Mouse (Mus musculus) kidney, adult 2 months (tissue): ENCODE results near the gene Acap2. TPM values are rescaled to one million over a fixed set of nuclear protein-coding genes. Genes with fewer than 3 reads are reported as not detected.

Source experiments
- DNase-seq: peaks from one replicate; pipeline ENCODE4 v3.0.0; 2021
- H3K27ac ChIP-seq: fragments of 200-500 bp; 2 replicates; pipeline ENCODE4 v1.5.1; 2012; ENCODE audit warnings: low read depth, low read length, control low read depth, inconsistent platforms; ENCODE audit not compliant: insufficient read depth
- H3K27me3 ChIP-seq: fragments of 200-500 bp; replicated peaks from 2 replicates; pipeline ENCODE4 v1.6.1; 2012; ENCODE audit warnings: mild to moderate bottlenecking, moderate library complexity, low read length, inconsistent platforms; ENCODE audit not compliant: control insufficient read depth, insufficient read depth
- H3K36me3 ChIP-seq: fragments of 200-500 bp; 2 replicates; pipeline ENCODE4 v1.6.1; 2012; ENCODE audit warnings: mild to moderate bottlenecking, moderate library complexity, low read length, inconsistent platforms; ENCODE audit not compliant: control insufficient read depth, insufficient read depth
- H3K4me1 ChIP-seq: fragments of 200-500 bp; 2 replicates; pipeline ENCODE4 v1.6.1; 2011; ENCODE audit warnings: low read length; ENCODE audit not compliant: control insufficient read depth, insufficient read depth
- H3K4me3 ChIP-seq: fragments of 200-500 bp; 2 replicates; pipeline ENCODE4 v1.5.1; 2011; ENCODE audit warnings: mild to moderate bottlenecking, low read depth, low read length, control low read depth; ENCODE audit not compliant: insufficient read depth
- CTCF ChIP-seq: fragments of 200-500 bp; conservative IDR thresholded peaks from 2 replicates; pipeline ENCODE4 v1.5.1; 2011; ENCODE audit warnings: low read depth, mild to moderate bottlenecking, control low read depth, low read length, moderate library complexity, mixed read lengths; ENCODE audit not compliant: insufficient read depth, insufficient read length
- POLR2A ChIP-seq: fragments of 200-500 bp; IDR thresholded peaks from one replicate; pipeline ENCODE4 v1.6.1; 2011; ENCODE audit warnings: low read depth, low read length, control low read depth
- WGBS: fragments of 180-500 bp; shearing (Covaris S2); methylation state at CpG from one replicate; pipeline ENCODE4 v1.1.7; 2018; 5-methylcytosine and 5-hydroxymethylcytosine counted together
- polyA plus RNA-seq: library from polyadenylated mRNA; depleted of rRNA; stranded (reverse); fragments of >200 nt; gene quantifications from 2 replicates; pipeline ENCODE4 v1.2.3, GENCODE M21; 2012

Gene Acap2
- polyA plus RNA-seq, 1 experiment, result 8.6 TPM

DNA sequence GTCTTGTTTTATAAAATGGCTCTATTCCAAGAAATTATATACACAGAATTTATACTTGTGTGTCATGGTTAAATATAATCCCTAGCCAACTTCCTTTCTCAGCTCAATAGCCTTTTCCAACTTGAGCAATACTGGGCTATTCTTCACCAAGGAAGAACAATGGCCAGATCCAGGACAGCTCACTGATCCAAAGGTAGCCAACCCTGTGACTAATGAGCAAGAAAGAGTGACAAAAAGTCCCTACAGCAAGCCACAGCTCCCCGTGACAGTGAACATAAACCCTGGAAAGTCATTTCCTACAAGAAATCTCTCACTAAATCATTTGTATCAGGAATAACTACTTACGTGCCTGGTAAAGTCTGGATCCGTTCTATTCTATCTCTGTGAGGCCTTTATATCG is 35.6 kb downstream of the Acap2 start:
- Histone ChIP-seq H3K36me3 (no peaks in the 10 kb centered on the region), H3K4me3 (no peak overlapping the region), H3K27me3 (no peaks in the 10 kb centered on the region), H3K27ac (no peak overlapping the region), H3K4me1 (peaks cover 5% of the 10 kb centered on the region)
- WGBS, result 65% methylated on average over 4 of the region's 4 CpGs
- no peak for TF ChIP-seq POLR2A
- no peak for TF ChIP-seq CTCF
- DNase-seq, result no peak

DNA sequence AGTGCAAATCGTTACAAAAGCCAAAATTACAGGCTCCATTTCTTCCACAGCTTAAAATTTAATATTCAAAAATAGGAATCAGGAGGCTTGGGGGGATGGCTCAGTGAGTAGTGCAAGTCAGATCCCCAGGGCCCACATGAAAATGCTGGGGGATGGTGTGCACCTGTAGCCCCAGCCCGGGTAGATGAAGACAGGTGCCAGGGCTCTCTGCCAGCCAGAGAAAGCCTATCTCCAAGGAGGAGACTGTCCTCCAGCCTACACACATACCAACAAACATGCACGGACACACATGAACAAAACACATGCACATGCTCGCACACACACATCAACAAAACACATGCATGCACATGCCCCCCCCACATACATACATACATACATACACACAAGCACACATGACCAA is 36.9 kb downstream of the Acap2 start:
- TF ChIP-seq CTCF (no peak), POLR2A (no peak)
- H3K27ac ChIP-seq, result no peak overlapping the region
- H3K4me1 ChIP-seq, result peaks cover 5% of the 10 kb centered on the region
- 84% methylated on average over 4 of the region's 4 CpGs for WGBS
- H3K4me3 ChIP-seq, result no peak overlapping the region
- no peaks in the 10 kb centered on the region for H3K27me3 ChIP-seq
- H3K36me3 ChIP-seq, result no peaks in the 10 kb centered on the region
- no peak for DNase-seq

DNA sequence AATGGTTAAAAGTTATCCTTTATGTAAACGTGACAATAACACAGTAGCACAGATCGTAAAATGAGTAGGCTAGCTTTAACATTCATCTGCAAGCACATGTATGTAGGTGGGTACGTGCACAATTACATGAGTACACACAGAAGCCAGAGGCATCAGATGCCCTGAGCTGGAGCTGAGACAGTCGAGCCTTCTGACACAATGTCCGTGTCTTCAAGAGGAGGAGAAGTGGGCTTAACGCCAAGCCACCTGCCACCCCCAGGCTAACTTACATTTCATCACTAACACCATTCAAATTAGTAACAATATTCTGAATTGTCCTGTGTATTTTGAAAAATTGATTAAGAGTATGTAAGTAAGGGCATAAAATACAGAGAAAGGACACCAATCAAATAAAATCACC is 40.6 kb downstream of the Acap2 start:
- peaks cover 3% of the 10 kb centered on the region; the same call in 1 of the 2 replicates for H3K4me1 ChIP-seq
- no peak for TF ChIP-seq CTCF
- no peak for TF ChIP-seq POLR2A

DNA sequence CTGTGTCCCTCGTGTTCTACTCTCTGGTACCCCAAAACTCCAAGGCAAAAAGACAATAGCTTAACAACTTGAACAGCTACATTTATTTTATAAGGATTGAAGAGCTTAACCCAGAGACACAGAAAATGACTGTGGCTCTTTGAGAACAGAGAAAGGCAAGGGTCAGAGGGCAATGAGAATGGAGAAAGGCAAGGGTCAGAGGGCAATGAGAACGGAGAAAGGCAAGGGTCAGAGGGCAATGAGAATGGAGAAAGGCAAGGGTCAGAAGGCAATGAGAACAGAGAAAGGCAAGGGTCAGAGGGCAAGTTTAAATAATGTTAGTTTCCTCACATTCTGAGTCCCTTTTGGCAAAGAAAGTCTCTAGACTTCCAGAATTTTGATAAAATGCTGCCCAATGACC is 41.6 kb downstream of the Acap2 start:
- H3K27me3 ChIP-seq, result no peaks in the 10 kb centered on the region
- WGBS, result 50% methylated on average over 2 of the region's 2 CpGs
- peak; percentile 18 for DNase-seq
- TF ChIP-seq CTCF, result no peak
- H3K4me3 ChIP-seq, result no peak overlapping the region
- no peaks in the 10 kb centered on the region for H3K4me1 ChIP-seq
- H3K36me3 ChIP-seq, result no peaks in the 10 kb centered on the region; the same call in 1 of the 2 replicates
- no peak overlapping the region for H3K27ac ChIP-seq

More for the DNA sequence above, 40.6 kb downstream of the Acap2 start:
- Histone ChIP-seq H3K36me3 (no peaks in the 10 kb centered on the region; the same call in 1 of the 2 replicates), H3K4me3 (no peak overlapping the region), H3K27ac (no peak overlapping the region), H3K27me3 (no peaks in the 10 kb centered on the region)
- 77% methylated on average over 6 of the region's 6 CpGs for WGBS
- no peak for DNase-seq

- 91% methylated on average over 4 of the region's 4 CpGs for WGBS
- TF ChIP-seq CTCF (no peak), POLR2A (no peak)
Observed at GRCm38 (mm10) chr16:31149841-31150240, 51.2 kb downstream of the Acap2 start.

GRCm38 (mm10) chr16:31148891-31149290 is 52.2 kb downstream of the Acap2 start:
- 88% methylated on average over 6 of the region's 6 CpGs for WGBS
- H3K36me3 ChIP-seq, result no peaks in the 10 kb centered on the region
- no peak overlapping the region for H3K27ac ChIP-seq
- no peak overlapping the region for H3K4me3 ChIP-seq
- no peaks in the 10 kb centered on the region for H3K27me3 ChIP-seq
- no peak for DNase-seq
- no peak for TF ChIP-seq POLR2A
- no peak for TF ChIP-seq CTCF
- H3K4me1 ChIP-seq, result no peaks in the 10 kb centered on the region

More at GRCm38 (mm10) chr16:31149841-31150240, 51.2 kb downstream of the Acap2 start:
- Histone ChIP-seq H3K27ac (no peak overlapping the region), H3K4me1 (no peaks in the 10 kb centered on the region), H3K36me3 (no peaks in the 10 kb centered on the region), H3K4me3 (no peak overlapping the region), H3K27me3 (no peaks in the 10 kb centered on the region)
- no peak for DNase-seq

DNA sequence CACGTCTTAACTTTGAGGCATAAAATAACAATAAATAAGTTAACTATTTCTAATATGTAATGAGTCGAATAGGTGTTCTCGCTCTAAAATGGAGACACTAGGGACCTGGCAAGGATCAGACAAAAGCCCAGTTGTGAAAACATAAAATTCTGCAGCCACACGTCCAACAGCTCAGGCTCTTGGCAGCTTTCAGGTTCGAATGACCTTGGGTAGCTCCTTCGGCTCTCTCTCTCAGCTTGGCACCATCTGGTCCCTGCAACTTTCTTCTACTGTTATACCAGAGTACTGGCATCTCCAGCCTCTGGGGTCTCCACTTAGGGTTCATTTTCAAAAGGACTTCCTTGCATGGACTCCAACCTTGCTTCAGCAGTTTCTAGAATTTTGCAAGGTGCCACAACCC is 53.3 kb downstream of the Acap2 start:
- 70% methylated on average over 6 of the region's 6 CpGs for WGBS
- H3K27ac ChIP-seq, result no peak overlapping the region
- H3K4me1 ChIP-seq, result no peaks in the 10 kb centered on the region
- TF ChIP-seq CTCF, result no peak
- no peak for TF ChIP-seq POLR2A
- H3K4me3 ChIP-seq, result no peak overlapping the region
- no peaks in the 10 kb centered on the region for H3K36me3 ChIP-seq
- DNase-seq, result no peak
- no peaks in the 10 kb centered on the region for H3K27me3 ChIP-seq

DNA sequence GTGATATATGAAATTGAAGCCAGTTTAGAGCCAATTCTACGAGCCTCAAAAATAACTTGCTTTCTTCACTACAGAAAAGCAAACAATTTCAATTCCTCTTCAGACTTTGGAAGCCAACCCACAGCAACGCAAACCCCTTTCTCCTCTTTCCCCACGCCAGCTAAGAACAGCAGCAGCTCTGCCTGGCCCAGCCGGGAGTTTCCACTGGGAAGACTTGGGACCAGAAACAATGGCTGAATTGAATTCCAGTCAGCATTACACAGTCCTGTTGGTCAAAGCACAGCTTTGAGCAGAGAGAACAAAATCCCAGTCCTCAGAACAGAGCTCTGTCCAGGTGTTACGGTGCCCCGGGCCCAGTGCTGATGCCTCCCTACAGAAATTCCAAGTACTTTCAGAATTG is 59.1 kb downstream of the Acap2 start:
- no peak overlapping the region for H3K27ac ChIP-seq
- no peaks in the 10 kb centered on the region for H3K4me1 ChIP-seq
- no peak overlapping the region for H3K4me3 ChIP-seq
- WGBS, result 88% methylated on average over 6 of the region's 6 CpGs
- no peaks in the 10 kb centered on the region for H3K36me3 ChIP-seq
- no peaks in the 10 kb centered on the region; the same call in 1 of the 2 replicates for H3K27me3 ChIP-seq
- DNase-seq, result no peak
- TF ChIP-seq POLR2A (no peak), CTCF (no peak)
